Mouse (Mus musculus) gastrocnemius, postnatal 25 days (tissue): Measurements from ENCODE around the gene Sec14l4. TPM values are rescaled to one million over a fixed set of nuclear protein-coding genes. Genes with fewer than 3 reads are reported as not detected.
"Not testable (repeated sequence)": the region's sequence is repeated elsewhere in the genome, so short reads cannot be mapped to it uniquely, and the experiment has no call there.

Experiments
- DNase-seq: peaks from one replicate; pipeline ENCODE4 v3.0.0; 2022
- long read RNA-seq, 2 experiments: library from polyadenylated mRNA; stranded (forward); transcript quantifications; one replicate each; pipeline ENCODE4 v2.0.0; 2021
- total RNA-seq, 2 experiments: library from RNA; stranded (reverse); gene quantifications; 1 replicate in 1 of 2; 2 replicates in 1 of 2; pipeline ENCODE4 v1.2.3; 2021

The Sec14l4 gene
- total RNA-seq = not detected
- long read RNA-seq, experiment 1 = 0 reads
- long read RNA-seq, experiment 2 = 0 reads

DNA sequence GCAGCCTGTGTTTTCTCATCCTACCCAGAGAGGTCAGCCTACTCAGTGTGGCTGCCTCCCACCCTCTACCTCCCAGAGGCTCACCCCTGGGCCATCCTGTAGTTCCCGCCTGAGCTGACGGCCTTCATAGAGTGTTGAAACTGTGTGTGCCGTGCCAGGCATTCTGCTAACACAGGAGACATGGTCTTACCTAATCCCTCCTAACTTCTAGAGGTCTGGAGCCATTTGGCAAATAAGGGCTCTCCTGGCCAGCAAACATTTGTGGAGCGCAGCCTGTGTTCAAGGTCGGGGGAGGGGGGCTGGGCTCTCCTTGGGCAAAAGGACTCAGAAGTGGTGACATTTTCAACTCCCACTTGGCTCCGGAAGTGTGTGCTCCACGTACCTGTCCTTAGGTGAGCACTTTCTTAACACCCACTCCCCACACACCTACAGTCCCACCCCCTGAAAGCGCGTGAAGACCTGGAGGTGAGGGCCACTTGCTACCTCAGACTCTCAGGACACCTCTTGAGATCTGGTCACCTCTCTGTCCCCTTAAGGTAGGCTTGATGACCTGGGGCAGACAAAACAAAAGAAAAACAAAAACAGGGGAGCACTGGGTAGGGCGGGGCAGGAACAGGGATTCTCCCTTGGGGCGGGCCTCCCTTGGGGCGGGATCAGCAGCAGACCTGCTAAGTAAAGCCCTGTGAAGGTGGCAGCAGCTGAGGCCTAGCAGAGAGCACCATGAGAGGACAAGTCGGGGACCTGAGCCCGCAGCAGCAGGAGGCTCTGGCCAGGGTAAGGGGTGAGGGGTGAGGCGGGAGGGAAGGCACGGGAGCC lies at the start of gene Sec14l4:
TSS of gene Sec14l4 (plus strand) at position 337 of the 816 bp plus-strand sequence.
- no peak for DNase-seq

DNA sequence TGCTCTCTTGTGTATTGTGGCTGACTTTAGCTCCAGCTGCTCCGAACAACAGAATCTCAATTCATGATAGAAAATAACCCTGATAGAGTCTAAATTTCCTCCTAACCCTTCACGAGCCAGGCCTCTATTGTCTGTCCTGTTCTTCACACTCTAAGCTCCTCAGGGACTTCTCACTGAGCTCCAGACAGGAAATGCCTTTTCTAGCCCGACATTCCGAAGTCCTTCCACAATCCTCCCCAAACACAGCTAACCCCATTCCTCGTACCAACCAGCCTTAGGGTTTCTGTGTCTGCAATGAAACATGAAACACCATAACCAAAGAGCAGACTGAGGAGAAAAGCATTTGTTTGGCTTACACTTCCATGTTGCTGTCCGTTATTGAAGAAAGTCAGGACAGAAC lies 49.7 kb upstream of the Sec14l4 start:
- DNase-seq = no peak

GRCm38 (mm10) chr11:3982275-3983209 lies 48.7 kb upstream of the Sec14l4 start:
- no peak for DNase-seq

- DNase-seq = no peak
These were observed 47.9 kb upstream of the Sec14l4 start, which contains the start of gene Gal3st1 for GRCm38 (mm10) chr11:3983291-3983862. Gal3st1 (plus strand) TSS chr11:3983636.

DNA sequence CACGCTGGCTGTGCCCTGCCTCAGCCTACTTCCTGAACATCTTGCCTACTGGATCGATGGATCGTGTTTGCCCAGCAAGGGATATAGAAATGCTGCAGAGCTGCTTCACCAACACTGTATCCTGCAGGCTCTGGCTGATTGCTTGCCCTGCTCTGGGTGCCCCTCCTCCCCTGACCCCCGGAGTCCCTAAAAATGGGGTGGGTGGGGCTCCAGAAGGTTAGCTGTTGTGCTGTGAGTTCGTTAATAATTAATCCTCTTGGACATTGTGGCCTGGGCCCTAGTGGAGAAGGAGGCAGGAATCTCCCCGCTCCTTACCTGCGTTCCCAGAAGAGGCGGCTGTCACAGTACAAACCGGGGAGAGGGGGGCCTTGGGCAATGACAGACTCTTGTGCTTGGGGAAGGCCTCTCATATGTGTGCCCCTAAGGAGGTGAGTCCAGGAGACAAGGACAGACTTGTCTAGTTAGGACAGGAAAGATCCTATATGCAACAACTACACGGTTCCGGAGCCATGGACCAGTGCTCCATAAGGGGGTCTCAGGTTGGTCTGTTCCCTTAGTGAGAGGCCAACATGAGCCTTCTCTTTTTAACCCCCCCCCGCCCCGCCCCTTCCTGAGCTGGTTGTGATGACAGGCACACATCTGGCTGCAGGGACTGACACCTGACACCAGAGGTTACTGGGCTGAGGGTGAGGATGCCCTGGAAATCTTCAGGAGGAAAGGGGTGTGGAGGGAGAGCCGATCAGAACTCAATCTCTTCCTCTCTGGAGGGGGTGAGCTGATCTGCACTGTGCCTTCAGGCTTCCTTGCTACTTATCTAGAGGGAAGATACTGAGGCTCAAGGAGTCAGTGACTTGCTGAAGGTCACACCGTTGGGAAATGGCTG lies 47.2 kb upstream of the Sec14l4 start:
- DNase-seq = no peak

GRCm38 (mm10) chr11:3989748-3990147 lies 41.5 kb upstream of the Sec14l4 start:
- DNase-seq = no peak

GRCm38 (mm10) chr11:3993132-3993531 lies 38.1 kb upstream of the Sec14l4 start:
- no peak for DNase-seq

GRCm38 (mm10) chr11:3993914-3994313 lies 37.3 kb upstream of the Sec14l4 start:
- DNase-seq = no peak

GRCm38 (mm10) chr11:3995511-3995910 lies 35.8 kb upstream of the Sec14l4 start:
- no peak for DNase-seq

DNA sequence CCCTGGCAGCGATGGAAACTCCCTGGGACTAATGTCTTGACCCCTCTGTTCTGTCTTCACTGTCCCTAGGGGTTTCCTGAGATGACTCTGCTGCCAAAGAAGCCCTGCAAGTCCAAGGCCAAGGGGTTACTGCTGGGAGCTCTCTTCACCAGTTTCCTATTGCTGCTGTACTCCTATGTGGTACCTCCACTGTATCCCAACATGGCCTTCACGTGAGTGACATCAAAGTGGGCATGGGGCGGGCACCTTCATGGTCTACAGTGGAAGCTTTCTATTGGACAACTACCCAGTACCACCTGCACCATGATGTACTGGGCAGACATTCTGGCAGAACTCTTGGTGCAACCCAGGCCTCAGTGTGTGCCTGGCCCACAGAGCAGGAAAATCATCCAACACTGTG lies 34.4 kb upstream of the Sec14l4 start:
- DNase-seq = no peak

DNA sequence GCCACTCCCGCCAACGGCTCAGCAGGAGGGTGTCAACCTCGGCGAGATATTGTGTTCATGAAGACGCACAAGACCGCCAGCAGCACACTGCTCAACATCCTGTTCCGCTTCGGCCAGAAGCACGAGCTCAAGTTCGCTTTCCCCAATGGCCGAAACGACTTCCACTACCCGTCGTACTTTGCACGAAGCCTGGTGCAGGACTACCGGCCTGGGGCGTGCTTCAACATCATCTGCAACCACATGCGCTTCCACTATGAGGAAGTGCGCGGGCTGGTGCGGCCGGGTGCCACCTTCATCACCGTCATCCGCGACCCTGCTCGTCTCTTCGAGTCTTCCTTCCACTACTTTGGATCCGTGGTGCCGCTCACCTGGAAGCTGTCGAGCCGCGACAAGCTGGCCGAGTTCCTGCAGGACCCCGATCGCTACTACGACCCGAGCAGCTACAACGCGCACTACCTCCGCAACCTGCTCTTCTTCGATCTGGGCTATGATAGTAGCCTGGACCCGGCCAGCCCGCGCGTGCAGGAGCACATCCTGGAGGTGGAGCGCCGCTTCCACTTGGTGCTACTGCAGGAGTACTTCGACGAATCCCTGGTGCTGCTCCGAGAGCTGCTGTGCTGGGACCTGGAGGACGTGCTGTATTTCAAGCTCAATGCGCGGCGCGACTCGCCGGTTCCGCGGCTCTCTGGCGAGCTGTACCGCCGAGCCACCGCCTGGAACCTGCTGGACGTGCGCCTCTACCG lies 33.1 kb upstream of the Sec14l4 start:
- no peak for DNase-seq

- DNase-seq = no peak
These were observed 31.7 kb upstream of the Sec14l4 start for GRCm38 (mm10) chr11:3999547-3999946.

DNA sequence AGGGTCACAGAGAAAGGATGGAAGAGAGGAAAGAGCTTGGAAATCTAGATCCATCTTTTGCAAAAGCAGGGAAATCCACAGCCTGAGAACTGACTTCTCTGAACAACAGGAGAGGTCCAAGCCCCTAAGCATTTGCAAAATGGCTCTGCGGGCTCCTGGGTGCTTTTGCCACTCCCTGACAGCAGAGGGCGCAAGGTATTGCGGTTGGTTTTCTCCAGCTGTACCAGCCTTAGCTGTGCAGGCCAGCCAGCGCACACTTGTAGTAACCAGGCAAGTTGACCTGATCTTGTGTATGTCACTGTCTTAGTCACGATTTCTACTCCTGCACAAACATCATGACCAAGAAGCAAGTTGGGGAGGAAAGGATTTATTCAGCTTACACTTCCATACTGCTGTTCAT lies 29.7 kb upstream of the Sec14l4 start:
- no peak for DNase-seq

GRCm38 (mm10) chr11:4005220-4005805 lies 25.9 kb upstream of the Sec14l4 start:
- DNase-seq = no peak

DNA sequence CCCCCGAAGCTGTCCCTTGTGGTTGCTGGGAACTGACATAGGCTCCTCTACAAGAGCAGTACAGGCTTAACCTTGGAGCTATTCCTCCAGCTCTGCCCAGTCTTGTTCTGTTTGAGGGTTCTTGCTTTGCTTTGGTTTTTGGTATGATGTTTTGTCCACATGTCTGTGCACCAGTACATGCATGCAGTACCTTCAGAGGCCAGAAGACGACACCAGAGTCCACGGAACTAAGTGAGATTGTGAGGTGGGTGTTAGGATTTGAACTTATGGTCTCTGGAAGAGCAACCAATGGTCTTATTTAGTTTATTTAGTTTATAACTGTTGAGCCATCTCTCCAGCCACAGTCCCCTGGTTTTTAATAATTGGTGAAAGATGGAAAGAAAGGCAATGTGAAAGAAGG lies 24.8 kb upstream of the Sec14l4 start:
- no peak for DNase-seq

- DNase-seq = no peak
These were observed 18.6 kb upstream of the Sec14l4 start for GRCm38 (mm10) chr11:4012616-4013015.

- not testable (repeated sequence) for DNase-seq
These were observed 15.5 kb upstream of the Sec14l4 start for GRCm38 (mm10) chr11:4015796-4016195.

GRCm38 (mm10) chr11:4022111-4022510 lies 9.2 kb upstream of the Sec14l4 start:
- DNase-seq = not testable (repeated sequence)

DNA sequence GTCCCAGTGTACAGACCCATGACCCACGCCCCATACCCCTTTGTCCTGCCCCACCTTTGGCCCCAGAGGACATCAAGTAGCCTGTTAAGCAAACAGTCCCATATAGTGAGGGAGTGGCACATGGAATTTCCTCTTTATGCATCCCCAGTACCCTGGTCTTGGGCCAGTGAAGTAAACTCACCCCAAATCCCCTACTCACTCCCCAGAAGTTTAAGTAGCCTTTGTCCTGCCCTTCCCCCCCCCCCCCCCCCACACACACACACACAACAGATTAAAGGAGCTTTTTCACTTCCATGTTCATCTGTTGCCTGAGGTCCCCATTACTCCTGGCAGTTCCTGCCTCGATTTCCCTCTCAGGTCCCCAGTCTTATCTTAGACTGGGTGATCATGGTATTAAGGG lies 7.9 kb upstream of the Sec14l4 start:
- DNase-seq = no peak

DNA sequence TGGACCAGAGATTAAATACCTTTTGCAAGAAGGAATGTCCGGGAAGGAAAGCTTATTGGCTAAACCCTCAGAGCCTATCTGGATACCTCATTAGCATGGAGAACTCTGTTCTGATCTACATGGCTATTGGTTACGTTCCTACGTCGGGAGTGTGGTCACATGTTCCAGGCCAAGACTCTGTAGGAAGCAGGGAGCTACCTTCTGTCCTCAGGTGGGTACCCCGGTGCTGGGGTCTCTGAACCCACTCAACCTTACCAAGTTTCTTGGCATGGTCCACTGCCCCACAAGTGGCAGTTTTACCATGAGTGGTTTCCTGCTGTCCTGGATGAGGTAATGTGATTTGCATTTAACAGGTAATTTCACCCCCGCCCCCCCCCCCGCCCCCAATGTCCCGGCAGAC lies 4.2 kb upstream of the Sec14l4 start:
- DNase-seq = no peak
